Mouse (Mus musculus): ENCODE measurements around the gene Gm21663.
"Not testable (repeated sequence)": the region's sequence is repeated elsewhere in the genome, so short reads cannot be mapped to it uniquely, and the experiment has no call there.

Gm21663 gene

GRCm38 (mm10) chr5:25942281-25942680 is at the start of gene Gm21663:
TSS of gene Gm21663 (minus strand) at chr5:25942381.
- not testable (repeated sequence) for DNase-seq (ENCODE audit: low spot score in 2 of 2)

GRCm38 (mm10) chr5:25988550-25988949 is 46.4 kb upstream of the Gm21663 start, which contains the start of gene Gm21698:
TSS of gene Gm21698 (minus strand) at chr5:25988650.
- DNase-seq (ENCODE audit: low spot score in 2 of 2) = not testable (repeated sequence)

GRCm38 (mm10) chr5:25972563-25972962 is 30.4 kb upstream of the Gm21663 start, which contains the start of gene Gm21680:
TSS of gene Gm21680 (minus strand) at chr5:25972663.
- DNase-seq (ENCODE audit: low spot score in 2 of 2) = not testable (repeated sequence)

- DNase-seq (ENCODE audit: low spot score in 2 of 2) = not testable (repeated sequence)
Observed at GRCm38 (mm10) chr5:25957050-25957449, 14.9 kb upstream of the Gm21663 start.

- not testable (repeated sequence) for DNase-seq (ENCODE audit: low spot score in 2 of 2)
Observed at GRCm38 (mm10) chr5:25956611-25957010, 14.4 kb upstream of the Gm21663 start.

- not testable (repeated sequence) for DNase-seq (ENCODE audit: low spot score in 2 of 2)
Observed at GRCm38 (mm10) chr5:25954317-25954716, 12.1 kb upstream of the Gm21663 start, which contains the start of gene Gm21671. TSS of gene Gm21671 (minus strand) at chr5:25954417.

GRCm38 (mm10) chr5:25945391-25945790 is 3.2 kb upstream of the Gm21663 start:
- DNase-seq (ENCODE audit: low spot score in 2 of 2) = not testable (repeated sequence)

GRCm38 (mm10) chr5:25891321-25891720 is 50.9 kb downstream of the Gm21663 start:
- DNase-seq (ENCODE audit: low spot score in 2 of 2) = peak in 1 of 2 experiments; percentile 5

GRCm38 (mm10) chr5:25889746-25890382 is 52.3 kb downstream of the Gm21663 start:
- no peak for DNase-seq (ENCODE audit: low spot score in 2 of 2)

- DNase-seq (ENCODE audit: low spot score in 2 of 2) = no peak
Observed at GRCm38 (mm10) chr5:25886708-25887107, 55.5 kb downstream of the Gm21663 start.

Data from frontal cortex, postnatal 25 days (tissue).